Mouse (Mus musculus) adipose tissue, adult 10 weeks (tissue): ENCODE results near the gene Gatad2b. TPM values are rescaled to one million over a fixed set of nuclear protein-coding genes. Genes with fewer than 3 reads are reported as not detected.

Source experiments
- polyA plus RNA-seq: library from polyadenylated mRNA; stranded (reverse); fragments of 350-450 nt; fragmentation: Illumina TruSeq; extraction: RNeasy Lipid Tissue Mini Kit (QIAGEN cat#74804); gene quantifications from one replicate; pipeline ENCODE4 v1.2.3, GENCODE M21; 2014; ENCODE audit warnings: low read depth, low replicate concordance

Gene Gatad2b
- polyA plus RNA-seq = 19.4 TPM

DNA sequence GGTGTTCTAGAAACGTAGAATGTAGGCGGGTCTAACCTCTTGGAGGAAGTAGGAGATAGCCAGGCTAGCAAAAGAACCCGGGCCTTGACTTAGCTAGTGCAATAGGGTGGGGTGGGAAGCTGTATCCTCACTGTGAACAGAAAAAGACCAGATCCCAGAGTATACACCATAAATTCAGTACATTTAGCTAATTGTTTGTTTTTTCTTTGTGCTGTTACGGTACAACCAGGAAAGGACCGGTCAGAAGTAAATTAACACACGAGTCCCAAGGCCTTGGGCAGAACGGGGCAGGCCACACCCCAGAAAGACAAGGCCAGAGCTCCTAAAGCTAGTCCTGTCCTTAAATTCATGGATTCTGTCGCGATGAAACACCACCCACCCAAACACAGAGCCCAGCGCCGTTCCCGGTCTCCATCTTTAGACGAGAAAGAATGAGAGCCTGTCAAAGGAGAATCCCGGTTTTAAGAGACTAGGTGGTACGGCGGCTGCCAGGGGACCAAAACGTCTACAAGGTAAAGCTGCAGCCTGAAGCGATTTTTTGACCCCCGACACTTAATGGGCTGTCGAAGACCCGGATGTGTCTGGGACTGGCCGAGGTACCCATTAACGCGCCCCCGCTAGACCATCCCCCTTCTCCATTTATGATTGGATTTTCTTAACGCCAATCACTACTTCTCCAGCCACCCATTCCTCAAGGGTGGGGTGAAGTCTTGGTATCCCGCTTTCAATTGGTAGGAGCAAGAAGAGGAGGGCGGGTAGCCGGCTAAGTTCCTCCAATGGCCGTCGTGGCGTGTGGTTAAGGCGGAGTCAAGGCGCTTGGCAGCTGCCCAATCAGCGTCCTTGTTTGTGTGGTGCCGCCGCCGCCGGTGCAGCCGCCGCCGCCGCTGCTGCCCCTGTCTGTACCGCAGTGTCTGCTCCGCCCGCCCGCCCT, at the start of gene Gatad2b:
Gatad2b (plus strand) TSS at position 834 of the 931 bp plus-strand sequence.

DNA sequence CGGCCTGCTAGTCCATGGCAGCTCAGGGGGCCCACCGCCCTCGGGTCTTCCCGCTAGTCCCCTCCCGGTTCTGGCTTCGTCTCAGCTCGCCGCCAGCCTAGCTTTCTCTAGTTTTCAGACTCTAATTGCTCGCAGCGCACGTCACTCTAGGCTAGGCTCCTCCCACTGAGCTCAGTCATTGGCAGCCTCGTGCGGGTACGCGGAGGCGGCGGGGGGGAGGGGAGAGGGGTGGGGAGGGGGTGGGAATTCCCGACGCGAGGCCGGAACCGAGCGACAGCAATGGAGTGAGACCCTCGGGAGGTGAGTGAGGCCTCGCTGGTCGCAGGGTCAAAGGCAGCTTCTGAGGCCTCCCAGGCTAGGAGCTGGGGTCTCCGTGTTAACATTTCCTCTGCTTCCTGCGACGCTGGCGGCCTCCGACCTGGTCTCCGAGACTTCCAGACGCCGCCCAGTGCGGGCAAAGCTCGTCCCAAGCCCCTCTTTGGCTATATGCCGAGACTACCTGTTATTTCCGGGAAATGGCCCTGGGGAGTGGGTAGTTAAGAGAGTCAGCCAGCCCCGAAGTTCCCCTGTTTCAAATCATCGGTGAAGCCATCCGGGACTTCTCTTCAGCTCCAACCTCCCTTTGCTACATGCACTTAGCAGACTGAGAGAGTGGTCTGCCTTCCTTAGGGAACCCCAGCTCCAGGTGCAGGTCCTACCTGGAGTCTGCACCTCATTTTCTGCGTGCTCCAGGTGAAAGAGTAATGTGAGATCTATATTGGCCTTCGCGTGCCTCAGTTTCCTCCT, 44.8 kb upstream of the Gatad2b start, which contains the start of gene Slc39a1:
Slc39a1 (plus strand) TSS at position 213 of the 786 bp plus-strand sequence.

DNA sequence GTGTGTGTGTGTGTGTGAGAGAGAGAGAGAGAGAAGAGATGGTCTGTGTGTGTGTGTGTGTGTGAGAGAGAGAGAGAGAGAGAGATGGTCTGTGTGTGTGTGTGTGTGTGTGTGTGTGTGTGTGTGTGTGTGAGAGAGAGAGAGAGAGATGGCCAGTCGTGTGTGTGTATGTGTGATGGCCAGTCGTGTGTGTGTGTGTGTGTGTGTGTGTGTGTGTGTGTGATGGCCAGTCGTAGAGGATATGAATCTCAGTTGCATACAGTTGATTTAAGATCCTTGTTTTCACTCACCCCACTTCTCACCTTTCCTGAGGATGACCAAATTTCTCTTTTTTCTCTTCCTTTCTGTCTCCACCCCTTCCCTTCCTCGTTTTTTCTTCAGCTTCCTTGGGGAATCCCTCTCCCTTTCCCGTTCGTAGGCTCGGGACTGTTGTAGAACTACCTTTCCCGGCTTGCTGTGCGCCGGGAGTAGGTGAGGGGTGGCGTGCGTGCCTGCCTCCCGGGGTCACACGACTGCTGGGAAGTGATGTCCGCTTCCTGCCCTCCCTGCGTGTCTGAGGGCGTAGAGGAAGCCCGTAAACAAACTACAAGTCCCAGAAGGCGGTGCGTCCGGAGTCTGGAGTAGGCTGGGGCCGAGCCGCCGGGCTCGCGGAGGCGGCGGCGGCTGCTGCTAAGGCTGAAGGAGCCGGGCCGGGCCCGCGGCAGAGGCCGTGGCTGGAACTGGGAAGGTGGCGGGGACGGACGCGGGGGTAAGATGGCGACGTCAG, 39.1 kb upstream of the Gatad2b start, which contains the start of gene Crtc2:
Crtc2 (plus strand) TSS at position 511 of the 766 bp plus-strand sequence.

DNA sequence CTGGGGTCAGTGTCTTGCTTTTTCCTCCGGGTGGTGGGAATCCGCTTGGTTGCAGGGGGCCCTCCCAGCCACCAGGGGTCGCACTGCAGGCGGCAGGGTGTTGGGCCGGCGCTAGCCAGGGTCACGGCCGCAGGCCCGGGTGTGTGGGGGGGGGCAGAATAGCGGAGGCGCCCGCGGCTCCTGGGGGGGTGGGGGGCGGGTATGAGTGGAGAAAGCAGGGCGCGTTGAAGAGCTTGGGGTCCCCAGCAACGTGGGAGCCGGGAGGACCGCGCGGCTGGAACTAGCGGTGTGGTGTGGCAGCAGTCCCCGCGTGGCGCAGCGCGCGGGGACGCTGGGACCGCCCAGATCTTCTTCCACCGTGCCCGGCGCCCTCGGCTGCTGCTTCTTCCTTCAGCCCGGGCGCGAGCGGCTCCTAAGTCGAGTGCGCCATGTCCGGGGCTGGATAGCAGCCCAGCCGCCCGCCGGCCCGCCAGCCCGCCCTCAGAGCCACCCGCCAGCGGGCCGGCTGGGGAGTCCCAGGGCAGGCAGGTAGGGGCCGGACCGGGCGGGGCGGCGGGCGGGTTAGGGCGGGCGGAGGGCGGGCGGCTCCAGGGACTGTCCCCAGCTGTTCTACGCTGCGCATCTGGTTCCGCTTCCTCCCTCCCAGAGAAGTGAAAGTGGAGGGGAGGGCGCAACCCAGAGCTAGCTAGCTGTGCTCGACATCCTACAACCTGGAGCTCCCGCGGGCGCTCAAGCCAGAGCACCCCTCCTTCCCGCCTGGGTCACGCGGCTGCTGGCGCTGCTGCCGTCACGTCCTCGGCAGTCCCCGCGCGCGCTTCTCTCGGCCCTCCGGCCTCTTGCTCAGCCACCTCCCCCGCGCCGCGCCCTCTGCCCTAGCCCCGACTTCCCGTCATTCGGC, 27.7 kb upstream of the Gatad2b start, which contains the start of gene Dennd4b:
Dennd4b (plus strand) TSS at position 152 of the 898 bp plus-strand sequence.

DNA sequence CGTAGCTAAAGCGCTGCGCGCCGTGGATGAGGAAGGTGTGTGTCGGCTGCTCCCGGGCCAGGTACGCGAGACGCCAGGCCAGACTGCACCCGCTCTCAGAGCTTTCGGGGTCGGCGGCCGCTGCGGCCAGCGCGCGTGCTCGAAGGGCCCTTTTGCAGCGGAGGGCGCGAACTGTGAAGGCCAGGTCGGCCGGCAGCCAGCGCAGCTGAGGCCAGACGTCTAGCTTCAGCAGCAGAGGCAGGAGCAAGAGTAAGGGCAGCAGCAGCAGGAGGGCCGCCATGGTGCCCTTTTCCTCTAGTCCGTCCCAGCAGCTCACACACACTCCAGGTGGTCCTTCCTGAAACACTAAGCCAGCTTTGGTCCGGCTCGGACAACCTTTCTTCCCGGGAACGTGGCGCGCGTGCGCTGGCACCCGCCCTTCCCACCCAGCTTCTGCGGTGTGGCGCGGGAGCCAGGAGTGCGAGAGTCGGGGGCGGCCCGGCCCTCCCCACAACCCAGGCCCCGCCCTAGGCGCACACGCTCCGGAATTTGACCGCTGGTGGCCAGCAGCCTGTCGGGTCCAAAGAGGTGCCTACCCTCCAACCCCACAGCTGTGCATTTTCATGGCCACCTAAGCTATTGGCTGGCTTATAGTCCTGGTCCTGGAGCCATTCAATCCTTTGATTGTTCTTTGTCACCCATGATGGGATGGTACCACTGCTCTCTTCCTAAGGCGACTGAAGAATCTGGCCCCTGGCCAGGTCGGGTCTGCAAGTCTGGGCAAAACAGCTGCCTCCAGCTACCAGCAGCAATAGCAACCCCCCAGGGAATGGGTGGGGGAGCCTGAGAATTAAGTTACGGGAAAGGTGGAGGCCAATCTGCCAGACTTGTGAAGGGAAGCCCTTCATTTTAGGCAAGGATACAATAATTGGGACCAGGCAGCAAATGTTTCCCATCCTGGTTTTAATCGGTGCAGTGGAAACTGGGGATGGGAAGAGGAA, 96.8 kb downstream of the Gatad2b start, which contains the start of gene Slc27a3:
Slc27a3 (minus strand) TSS at position 428 of the 980 bp plus-strand sequence.

Other genes with a start within 250 kb of the Gatad2b start
- gene 4933434E20Rik, start 241.5 kb upstream of the Gatad2b start, polyA plus RNA-seq = 87.0 TPM
- gene Ubap2l, start 240.6 kb upstream of the Gatad2b start, polyA plus RNA-seq = 93.6 TPM
- gene Tpm3, start 220.5 kb upstream of the Gatad2b start, polyA plus RNA-seq = 218 TPM
- 0.76 TPM for gene Nup210l, start 189.0 kb upstream of the Gatad2b start, polyA plus RNA-seq
- 3,735 TPM for gene Rps27, start 79.5 kb upstream of the Gatad2b start, polyA plus RNA-seq
- 21.7 TPM for gene Rab13, start 79.5 kb upstream of the Gatad2b start, polyA plus RNA-seq
- gene Jtb, start 61.6 kb upstream of the Gatad2b start, polyA plus RNA-seq = 72.0 TPM
- gene Creb3l4, start 49.7 kb upstream of the Gatad2b start, polyA plus RNA-seq = 4.3 TPM
- gene Slc39a1, start 45.0 kb upstream of the Gatad2b start, polyA plus RNA-seq = 86.1 TPM
- gene Crtc2, start 39.0 kb upstream of the Gatad2b start, polyA plus RNA-seq = 44.9 TPM
- 8.7 TPM for gene Dennd4b, start 28.0 kb upstream of the Gatad2b start, polyA plus RNA-seq
- gene Slc27a3, start 96.8 kb downstream of the Gatad2b start, polyA plus RNA-seq = 5.7 TPM
- gene Ints3, start 140.4 kb downstream of the Gatad2b start, polyA plus RNA-seq = 33.2 TPM
- 28.7 TPM for gene Npr1, start 172.7 kb downstream of the Gatad2b start, polyA plus RNA-seq
- gene Ilf2, start 182.9 kb downstream of the Gatad2b start, polyA plus RNA-seq = 60.7 TPM
- 66.2 TPM for gene Snapin, start 197.9 kb downstream of the Gatad2b start, polyA plus RNA-seq
- 83.0 TPM for gene Chtop, start 216.3 kb downstream of the Gatad2b start, polyA plus RNA-seq
- 258 TPM for gene S100a1, start 221.2 kb downstream of the Gatad2b start, polyA plus RNA-seq
- gene S100a13, start 221.3 kb downstream of the Gatad2b start, polyA plus RNA-seq = 64.5 TPM
- gene S100a14, start 233.7 kb downstream of the Gatad2b start, polyA plus RNA-seq = 8.3 TPM
- 139 TPM for gene S100a16, start 244.1 kb downstream of the Gatad2b start, polyA plus RNA-seq